Mouse (Mus musculus) adrenal gland, postnatal 10 days (tissue): ENCODE measurements around the gene Commd1. TPM values are rescaled to one million over a fixed set of nuclear protein-coding genes. Genes with fewer than 3 reads are reported as not detected.

Experiments used
- DNase-seq: peaks from one replicate; pipeline ENCODE4 v3.0.0; 2021; ENCODE audit warnings: mixed read lengths
- total RNA-seq, 2 experiments: library from RNA; stranded (reverse); gene quantifications; 2 replicates each; pipeline ENCODE4 v1.2.3; 2021

The Commd1 gene
- total RNA-seq, 2 experiments from 2014 or later, result 128 to 134 TPM

DNA sequence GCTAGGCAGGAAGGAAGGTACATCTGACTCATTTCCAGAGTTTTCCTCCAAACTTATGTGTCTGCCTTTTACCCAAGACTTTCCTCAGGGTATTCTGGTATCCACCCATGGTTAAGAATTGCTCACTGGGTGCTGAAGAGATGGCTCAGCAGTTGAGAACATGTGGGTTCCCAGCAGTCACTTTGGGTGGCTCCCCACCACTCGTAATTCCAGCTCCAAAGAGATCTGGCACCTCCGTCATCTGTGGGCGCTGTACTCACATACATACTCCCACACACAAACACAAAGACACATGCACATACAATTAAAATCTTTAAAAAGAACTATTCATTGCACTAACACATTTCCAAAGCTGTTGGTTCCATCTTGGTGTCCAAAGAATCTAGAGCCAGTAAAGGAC is 93.0 kb downstream of the Commd1 start:
- DNase-seq, result no peak

DNA sequence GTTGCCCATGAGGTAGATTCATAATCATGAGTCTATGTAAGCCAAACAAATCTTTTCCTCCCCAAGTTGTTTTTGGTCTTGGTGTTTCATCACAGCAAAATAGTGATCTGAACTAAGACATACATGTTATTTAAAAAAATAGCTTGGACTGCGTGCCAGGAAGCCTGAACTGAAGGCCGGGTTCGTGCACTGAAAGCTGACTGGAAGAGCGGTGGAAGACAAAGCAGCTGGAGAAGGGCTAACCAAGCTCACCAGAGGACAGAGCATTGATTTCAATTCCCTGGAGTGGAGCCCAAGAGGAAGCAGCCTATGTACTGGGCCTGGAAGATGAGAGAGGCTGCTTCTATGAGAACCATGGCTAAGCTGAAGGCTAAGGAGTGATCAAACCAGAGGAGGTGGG is 95.2 kb downstream of the Commd1 start:
- no peak for DNase-seq

DNA sequence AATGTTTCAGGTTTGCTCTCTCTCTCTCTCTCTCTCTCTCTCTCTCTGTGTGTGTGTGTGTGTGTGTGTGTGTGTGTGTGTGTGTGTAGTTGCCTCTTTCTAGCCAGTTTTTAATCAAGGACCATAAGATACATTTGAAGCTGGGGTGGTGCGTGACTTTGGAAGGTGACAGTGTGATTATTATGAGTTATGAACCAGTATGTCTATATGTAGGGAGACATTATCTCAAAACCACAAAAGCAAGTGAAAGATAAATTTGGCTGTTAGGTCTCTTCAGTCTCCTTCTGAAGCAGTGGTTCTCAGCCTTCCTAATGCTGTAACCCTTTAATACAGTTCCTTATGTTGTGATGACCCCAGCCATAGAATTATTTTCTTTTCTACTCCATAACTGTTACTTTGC is 96.8 kb downstream of the Commd1 start:
- DNase-seq, result no peak

DNA sequence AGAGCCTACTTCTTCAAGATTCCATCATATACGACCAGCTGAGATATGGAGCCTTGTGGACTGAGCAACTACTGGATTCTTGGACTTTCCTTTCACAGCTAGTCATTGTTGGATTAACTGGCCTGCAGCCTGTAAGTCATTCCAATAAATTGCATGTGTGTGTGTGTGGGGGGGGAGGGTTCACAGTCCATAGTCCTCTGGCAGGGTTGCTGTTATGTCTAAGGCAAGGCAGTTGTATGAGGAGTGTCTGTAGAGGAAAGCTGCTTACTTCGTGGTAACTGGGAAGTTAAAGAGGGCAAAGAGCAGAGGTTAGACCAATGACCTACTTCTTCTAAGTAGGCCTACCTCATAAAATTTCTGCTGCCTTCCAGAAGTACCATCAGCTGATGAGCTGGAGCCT is 98.5 kb downstream of the Commd1 start:
- no peak for DNase-seq

DNA sequence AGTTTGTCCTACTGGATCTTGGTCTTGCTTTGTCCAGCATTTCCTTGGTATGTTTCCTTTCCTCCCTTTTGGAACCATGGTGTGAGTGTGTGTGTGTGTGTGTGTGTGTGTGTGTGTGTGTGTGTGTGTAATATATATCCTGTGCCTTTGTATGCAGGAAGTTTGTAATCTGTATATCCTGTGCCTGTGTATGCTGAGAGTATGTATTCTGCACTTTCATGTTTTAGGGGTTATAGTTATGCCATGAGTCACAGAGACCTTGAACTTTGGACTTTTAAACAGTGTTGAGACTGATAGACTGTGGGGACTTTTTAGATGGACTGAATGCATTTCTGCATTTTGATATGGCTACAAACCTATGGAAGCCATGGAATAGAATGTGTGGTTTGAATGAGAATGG is 99.3 kb downstream of the Commd1 start:
- DNase-seq, result no peak

DNA sequence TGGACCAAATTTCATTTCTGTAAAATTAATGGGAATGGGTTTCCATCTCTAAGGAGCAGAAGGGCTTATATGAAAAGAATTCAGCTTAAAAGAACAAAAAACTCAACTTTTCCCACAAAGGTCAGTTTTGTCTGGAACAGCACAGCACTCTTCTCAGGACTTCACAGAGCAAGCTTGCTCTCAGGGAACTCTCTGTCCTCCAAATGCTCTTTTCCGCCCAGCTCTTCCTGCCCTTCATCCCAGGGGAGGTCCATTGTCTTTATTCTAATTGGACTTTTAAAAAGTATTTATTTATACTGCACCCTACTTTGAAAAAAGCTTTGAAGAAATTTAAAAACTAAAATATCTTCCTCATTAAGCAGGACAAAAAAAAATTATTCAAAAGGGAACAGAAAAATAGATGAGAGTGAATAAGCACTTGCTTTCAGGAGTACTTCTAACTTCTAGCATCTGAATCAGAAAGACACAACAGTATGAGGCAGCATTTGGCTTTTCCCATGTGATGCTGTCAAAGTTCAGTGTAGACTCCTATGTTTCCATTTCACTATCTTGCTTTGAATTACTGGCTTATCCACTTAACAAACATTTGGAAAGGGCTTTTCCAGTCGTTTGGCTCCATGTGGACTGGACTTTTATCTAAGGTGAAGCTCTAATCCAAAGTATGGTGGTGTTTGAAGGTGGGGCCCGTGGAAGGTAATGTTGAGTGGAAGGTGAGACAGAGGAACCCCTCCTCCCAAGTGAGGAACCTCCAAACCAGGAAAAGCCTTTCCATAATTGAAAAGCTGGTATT is 101.6 kb downstream of the Commd1 start:
- no peak for DNase-seq

DNA sequence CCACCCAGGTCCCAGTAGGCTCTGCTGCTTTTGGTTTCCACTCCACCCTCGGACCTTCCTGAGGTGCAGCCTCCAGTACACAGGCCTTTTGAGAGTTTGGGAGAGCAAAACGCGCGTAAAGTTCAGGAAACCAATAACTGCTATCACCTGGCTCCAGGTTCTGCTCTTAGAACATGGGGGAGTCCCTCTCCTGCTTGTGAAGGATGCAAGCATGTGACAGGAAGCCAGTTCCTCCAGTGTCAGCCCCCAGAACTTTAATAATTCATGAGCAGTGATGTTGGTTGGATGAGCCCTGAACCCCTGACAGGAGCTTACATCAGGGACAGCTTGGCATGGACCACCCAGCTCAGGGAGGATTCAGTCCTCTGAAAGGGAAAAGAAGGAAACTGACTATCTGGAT is 102.5 kb downstream of the Commd1 start:
- no peak for DNase-seq

DNA sequence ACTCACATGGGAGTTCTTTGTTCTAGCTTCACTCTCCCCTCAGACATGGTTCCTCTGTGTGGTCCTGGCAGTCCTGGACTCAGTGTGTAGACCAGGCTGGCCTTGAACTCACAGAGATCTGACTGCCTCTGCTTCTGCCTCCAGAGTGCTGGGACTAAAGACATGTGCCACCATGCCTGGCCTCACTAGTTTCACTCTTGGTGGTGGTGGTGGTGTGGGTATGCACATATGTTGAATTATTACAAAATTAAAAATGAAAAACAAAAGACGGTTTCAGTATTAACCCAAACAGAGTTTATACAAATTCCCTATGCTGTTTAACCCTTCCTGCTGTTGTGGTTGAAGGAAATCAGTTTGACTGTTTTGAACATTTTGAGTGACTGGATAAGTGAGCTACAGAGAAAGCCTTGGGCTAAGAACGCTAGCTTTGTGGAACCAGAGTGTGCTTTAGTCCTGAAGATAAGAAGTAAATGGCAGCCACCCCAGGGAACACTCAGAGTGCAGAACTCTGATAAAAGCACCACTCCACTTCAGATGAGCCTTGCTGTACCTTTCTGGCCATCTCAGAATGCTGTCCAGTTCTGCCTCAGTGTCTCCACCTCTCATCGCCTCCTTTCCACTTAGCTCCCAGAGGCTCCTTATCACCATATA is 105.4 kb downstream of the Commd1 start:
- DNase-seq, result no peak

DNA sequence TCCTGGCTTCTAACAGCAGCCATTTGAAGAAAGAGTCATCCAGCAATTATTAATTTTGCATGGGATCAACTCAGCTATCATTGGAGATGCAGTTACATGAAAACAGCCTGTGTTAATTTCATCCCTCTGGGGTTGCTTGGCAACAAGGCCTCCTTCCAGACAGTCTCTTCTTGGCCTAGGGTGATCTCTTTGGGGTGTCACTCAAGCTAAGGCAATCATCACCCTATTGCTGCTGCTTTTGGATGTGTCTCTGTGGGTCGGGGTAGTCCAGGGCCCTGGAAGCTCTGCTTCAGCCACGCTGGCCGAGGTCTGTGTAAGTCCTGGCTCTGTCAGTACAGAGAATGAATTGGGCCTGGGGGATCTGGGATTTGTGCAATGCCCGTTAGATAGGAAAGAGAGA is 106.9 kb downstream of the Commd1 start:
- no peak for DNase-seq

DNA sequence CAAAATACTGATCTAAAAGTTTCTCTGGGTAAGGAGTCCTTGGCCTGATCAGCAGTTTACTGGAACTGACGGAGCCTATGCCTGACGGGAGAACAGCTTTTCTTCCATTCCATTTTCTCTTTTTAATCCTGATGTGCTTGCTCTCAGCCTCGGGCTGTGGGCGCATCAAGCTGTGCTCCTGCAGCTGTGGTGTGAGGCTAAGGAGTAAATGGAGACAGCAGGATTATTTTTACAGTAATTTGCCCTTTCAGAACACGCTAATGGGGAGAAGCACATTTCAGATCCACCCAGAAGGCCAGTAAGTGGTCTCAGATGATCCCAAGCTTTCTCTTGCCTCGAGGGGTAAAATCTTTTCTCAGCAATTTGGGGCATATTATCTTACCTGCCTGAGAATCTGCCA is 107.4 kb downstream of the Commd1 start:
- DNase-seq, result no peak

DNA sequence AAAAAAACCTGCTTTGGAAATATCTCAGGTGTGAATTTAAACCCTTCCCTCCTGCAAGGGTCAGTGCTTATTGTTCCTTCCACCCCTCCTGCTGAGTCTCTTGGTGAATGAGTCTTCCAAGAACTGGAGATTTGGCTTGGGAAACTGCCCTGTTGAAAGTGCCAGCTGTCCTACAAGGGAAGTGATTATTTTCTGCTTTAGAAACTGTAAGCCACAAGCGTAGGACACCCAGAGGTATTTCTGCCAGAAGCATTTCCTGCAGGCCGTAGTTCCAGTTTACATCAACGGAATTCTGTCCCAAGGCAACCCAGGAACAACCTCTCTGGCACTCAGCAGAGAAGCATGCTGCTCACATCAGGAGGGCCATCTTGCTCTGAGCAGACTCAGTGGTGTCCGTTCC is 108.8 kb downstream of the Commd1 start:
- DNase-seq, result peak; percentile 25

DNA sequence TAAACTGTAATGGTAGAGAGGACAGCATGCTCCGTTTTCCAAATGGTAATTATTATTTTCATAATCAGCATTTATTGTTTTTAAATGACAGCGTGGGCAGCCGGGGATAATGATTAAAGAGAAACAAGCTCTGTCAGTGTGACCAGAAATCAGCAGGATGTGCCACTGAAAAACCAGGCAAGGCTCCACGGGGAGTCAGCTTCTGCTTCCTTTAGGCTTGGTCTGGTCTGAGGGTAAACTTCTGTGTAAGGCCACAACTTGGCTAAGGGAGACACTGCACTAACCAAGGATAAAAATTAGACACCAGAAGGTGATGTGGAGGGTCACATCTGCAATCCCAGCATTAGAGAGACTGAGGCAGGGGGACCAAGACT is 109.9 kb downstream of the Commd1 start:
- DNase-seq, result no peak

DNA sequence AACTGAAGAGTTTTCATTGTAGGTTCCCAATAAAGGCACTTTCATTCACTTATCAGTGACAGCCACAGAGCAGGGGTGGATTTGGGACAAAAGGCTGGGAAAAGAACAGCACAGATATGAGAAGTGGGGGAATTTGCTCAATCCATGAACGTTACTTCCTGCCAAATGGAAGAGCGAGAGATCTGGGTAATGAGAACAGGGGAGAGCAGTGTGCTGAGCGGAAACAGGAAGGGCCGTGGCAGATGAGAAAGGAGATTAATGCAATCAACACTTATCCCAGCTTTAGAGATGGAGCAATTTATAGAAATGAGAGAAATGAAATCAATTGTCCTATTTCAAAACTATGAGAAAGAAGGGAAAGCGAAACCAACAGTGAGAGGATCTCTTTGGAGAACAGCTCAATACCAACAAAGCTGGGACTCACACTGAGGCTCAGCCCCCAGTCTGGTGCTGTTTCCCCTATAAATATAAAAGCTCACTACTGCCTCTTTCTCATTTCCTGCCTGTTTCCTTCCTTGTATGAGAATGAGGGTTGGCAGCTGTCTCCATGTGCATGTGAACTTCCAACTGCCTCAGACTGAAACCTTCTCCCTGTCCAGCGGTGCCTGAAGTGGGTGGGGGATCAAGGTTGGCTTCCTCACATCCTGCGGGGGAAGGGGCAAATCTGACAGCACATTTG is 110.4 kb downstream of the Commd1 start:
- peak; percentile 12 for DNase-seq

DNA sequence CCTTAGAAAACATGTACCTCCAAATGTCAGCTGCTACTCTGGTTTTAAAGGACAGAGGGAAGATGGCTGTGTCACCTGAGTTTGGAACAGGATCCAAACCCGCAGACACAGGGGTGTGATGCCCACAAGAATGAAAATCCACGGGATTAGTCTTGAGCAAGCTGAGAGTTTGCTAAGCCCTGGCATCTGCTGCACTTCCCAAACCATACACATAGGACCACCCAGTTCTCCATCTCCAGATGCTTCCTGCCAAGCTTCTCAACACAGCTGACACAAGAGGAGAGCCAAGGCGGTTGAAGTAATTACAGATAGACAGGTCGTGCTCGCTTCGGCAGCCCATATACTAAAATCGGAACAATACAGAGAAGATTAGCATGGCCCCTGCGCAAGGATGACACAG is 113.6 kb downstream of the Commd1 start:
- no peak for DNase-seq

DNA sequence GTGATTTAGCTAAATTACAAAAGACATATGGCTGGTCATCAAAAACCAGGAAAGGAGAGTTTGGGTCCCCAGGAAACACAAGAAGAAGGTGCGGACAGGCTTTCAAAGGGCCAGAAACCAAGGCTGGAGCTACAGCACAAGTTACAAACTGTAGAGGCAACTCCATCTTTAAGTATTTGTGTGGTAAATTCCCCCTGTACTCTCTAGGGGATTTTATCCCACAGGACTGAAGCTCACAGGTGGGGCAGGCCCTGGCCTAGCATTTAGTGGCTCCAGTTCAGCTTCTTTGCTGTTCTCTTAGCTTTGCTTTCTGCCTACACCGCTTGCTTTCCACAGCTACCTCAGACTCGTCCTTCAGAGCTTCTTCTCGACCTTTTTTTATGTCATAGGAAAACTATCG is 114.5 kb downstream of the Commd1 start:
- no peak for DNase-seq

DNA sequence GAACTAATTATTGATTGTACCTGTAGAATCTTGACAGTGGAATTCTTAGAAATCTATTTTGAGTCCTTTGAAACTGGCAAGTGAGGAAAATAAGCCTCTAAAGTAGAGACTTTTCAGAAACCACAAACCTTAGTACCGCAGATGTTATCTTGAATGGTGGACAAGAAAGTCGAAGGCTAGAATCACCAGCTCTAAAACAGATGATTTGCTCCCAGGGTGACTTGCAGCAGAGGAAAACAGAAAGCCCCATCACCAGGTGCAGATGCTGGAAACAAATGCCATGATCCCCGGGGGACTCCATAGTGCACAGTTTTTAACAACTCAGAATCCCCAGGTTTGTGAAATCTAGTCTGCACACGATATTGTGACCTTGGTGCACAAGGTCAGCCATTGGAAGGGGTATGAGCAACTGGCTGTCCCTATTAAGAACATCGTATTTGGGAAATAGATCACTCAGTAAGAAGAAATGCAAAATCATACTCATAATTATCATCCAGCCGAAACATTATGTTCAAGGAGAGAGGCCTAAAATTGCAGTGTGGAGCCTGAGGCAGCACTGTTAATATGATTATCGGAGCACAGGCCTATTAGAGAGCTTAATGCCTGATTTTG is 116.4 kb downstream of the Commd1 start:
- DNase-seq, result peak; percentile 23

DNA sequence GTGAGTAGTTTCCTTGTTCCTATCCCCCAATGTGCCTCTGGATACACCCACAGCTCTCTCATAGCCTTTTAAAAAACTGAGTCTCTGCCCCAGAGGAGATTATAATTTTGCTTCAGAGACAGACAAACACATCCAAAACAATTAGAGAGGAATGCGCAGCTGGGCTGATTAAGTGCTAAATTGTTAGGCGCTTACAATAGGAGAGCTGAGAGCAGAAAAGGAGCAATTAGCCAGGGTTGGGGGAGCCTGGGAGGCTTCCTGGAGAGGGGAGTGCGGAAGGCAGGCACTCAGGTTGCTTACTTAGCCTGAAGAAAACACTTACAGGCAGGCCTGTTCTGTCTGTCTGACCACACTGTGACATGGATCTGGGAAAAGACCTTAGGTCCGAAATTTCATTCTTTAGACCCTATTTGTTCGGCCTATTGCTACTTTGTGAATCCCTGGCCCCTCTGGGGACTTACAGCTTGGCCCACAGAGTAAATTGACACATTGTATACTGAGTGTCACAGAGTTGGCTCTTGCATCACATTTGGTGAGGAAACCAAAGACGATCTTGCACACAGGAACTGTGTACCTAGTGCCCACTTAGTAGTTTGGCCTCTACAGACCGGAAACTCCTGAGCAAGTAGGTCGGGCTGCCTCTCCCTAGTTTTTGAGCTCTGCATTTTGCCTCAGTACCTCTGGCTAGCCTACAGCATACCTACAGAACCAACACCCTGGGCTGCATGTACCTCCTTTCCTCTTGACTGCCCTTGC is 117.7 kb downstream of the Commd1 start:
- no peak for DNase-seq

DNA sequence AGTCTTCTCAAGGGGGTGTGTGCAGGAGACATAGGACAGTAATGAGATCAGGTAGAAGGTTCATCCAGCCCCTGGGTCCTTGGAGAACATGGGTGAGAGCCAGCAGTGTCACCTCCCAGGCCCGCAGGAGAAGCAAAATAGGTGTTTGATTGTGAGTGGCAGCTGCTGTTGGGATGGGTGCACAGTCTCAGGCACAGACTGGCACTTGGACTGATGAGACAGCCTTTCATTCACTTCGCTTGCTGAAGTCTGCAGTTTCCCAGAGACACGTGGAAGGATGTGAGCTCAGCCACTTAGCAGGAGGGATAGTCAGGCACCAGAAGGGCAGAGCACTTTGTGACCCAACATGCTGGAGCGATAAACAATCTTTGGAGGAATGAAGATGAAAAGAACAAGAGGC is 118.6 kb downstream of the Commd1 start:
- no peak for DNase-seq

DNA sequence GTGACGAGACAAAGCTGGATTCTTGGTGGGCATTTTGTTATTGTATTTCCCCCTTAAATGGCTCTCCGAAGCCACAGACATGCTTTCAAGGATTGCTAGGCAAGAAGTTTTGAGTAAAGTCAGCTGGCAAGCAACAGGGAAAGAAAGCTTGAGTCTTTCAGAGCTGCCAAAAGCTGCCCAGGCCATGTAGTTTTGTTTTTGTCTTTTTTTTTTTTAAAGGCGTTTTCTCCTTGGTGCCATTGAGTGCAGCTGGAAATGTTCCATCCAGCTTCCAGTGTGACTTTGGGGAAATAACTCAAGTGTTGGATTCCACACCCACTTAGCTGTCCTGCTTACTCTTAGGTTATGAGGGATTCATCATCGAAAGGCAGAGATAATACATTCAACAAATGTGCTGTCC is 120.9 kb downstream of the Commd1 start:
- no peak for DNase-seq

DNA sequence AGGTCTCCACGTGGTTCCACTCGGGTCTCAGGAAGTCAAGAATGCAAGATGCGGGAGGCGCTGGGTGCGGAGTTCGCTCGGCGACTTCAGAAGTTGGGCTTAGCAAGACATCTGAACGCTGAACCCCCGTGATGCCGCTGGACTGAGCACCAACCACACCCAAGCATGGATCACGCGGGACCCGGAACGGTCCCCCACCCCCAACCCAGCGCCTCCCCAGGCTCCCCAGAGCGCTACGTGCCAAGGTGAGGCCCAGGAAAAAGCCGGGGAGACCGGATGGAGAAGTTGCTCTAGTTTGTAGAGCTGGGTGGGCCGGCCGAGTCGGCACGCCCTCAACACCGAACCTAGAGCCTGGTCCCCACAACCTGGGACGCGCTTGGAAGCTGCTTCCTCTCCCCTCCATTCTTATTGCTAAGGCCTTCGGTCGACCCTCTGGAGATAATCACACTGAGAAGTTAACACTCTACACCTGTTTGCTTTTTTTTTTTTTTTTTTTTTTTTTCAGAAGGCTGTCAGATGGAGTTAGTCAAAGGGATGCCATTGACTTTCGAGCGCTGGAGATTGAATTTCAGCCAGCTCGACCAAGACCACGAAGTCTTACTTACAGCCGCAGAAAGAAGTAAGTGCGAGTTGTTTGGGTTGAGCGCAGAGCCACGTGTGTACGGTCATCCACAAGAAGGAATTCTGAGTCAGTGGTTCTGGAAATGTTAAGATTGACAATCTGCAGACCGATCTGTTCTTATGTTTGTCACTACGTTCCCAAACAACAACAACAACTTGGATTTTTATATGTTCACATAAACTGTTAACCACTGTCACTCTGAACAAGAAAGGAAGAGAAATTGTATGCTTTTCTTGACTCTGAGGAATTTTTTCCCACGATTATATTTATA is 121.6 kb downstream of the Commd1 start, which contains the start of gene B3gnt2:
Gene B3gnt2, minus strand, starts transcription at position 627 of the 893 bp plus-strand sequence.
- peak; percentile 70 for DNase-seq

DNA sequence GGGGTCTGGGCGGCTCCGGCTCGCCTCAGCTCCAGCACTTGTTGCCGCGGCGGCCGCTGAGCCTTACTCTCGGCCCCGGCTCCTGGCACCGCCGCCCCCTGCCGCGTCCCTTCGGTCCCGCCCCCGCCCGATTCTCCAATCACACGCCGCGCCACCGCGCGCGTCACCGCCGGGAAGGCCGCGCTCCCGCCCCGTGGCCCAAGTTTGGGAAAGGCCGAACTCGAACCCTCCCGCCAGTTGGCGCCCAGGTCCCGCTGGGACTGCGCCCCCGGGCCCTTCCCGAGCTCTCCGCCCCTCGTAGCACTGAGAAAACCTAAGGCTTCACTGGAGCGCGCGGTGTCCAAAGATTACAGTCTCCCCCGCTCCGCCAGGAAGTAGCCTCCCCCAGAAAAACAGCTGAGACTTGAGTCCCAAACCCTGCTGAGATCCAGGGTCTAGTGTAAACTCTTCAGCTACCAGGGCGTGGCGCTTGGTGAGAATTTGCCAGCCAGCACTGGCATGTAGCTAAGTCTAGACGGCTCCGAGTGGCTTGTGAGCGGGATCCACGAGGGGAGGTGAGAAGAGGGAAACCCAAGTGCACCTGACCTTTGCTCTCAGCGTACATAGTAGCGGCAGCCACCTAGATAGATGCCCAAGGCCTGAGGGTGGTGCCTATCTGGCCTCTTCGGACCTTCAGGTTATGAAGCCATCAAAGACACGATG is 122.4 kb downstream of the Commd1 start:
- DNase-seq, result peak; percentile 96
